Mouse (Mus musculus) intestine, embryonic 14.5 days (tissue): ENCODE measurements around the gene Pdlim7. TPM values are rescaled to one million over a fixed set of nuclear protein-coding genes. Genes with fewer than 3 reads are reported as not detected.

Source experiments
- ATAC-seq: fragments of 200-750 bp; cut with Nextera tagmentation; replicated peaks from 2 replicates; pipeline ENCODE4 v1.8.0; 2017; ENCODE audit warnings: low read depth, moderate number of reproducible peaks, moderate TSS enrichment, moderate library complexity; ENCODE audit not compliant: low FRiP score, low TSS enrichment
- DNase-seq: peaks from one replicate; pipeline ENCODE4 v3.0.0-alpha.2; 2018; ENCODE audit warnings: low spot score
- H3K27ac ChIP-seq: fragments of 300-500 bp; sonication (generic); 2 replicates; pipeline ENCODE4 v1.5.1; 2014; ENCODE audit warnings: low read depth, mild to moderate bottlenecking, control low read depth
- H3K27me3 ChIP-seq: fragments of 300-500 bp; sonication (generic); replicated peaks from 2 replicates; pipeline ENCODE4 v1.6.1; 2014; ENCODE audit warnings: low read length, control low read depth; ENCODE audit not compliant: control insufficient read depth, insufficient read depth
- H3K36me3 ChIP-seq: fragments of 300-500 bp; sonication (generic); 2 replicates; pipeline ENCODE4 v1.6.1; 2014; ENCODE audit warnings: low read length, control low read depth; ENCODE audit not compliant: control insufficient read depth, insufficient read depth
- H3K4me1 ChIP-seq: fragments of 300-500 bp; sonication (generic); replicated peaks from 2 replicates; pipeline ENCODE4 v1.6.1; 2014; ENCODE audit warnings: low read length, control low read depth, mixed read lengths; ENCODE audit not compliant: control insufficient read depth, insufficient read depth
- H3K4me2 ChIP-seq: fragments of 300-500 bp; sonication (generic); 2 replicates; pipeline ENCODE4 v1.6.1; 2014; ENCODE audit warnings: low read length
- H3K4me3 ChIP-seq: fragments of 300-500 bp; sonication (generic); 2 replicates; pipeline ENCODE4 v1.5.1; 2014; ENCODE audit warnings: low read depth, low read length, control low read depth, mixed read lengths
- H3K9ac ChIP-seq: fragments of 300-500 bp; sonication (generic); 2 replicates; pipeline ENCODE4 v1.6.1; 2014; ENCODE audit warnings: mild to moderate bottlenecking, low read length
- H3K9me3 ChIP-seq: fragments of 300-500 bp; sonication (generic); 2 replicates; pipeline ENCODE4 v1.6.1; 2016; ENCODE audit warnings: low read length, control low read depth; ENCODE audit not compliant: control insufficient read depth
- WGBS: fragments of 180-500 bp; shearing (Covaris S2); extraction: QIAGEN DNeasy Blood & Tissue Kit; methylation state at CpG from one replicate; pipeline ENCODE4 v1.1.7; 2014; 5-methylcytosine and 5-hydroxymethylcytosine counted together
- polyA plus RNA-seq: library from polyadenylated mRNA; unstranded; fragments of >200 nt; fragmentation: Nextera tagmentation; extraction: Ambion mirVana; gene quantifications from 2 replicates; pipeline ENCODE4 v1.2.1, GENCODE M21; 2014

Pdlim7 gene
- polyA plus RNA-seq, 1 experiment from 2014 or later: 253 TPM

- peaks cover 44% of the 10 kb centered on the region for H3K4me1 ChIP-seq
- H3K4me3 ChIP-seq: peak overlapping the region; percentile 93
- H3K9me3 ChIP-seq: no peaks in the 10 kb centered on the region
- 32% methylated on average over 14 of the region's 14 CpGs for WGBS
- ATAC-seq (0 out of 2 replicates have a peak, but pooled peaks have one; percentile 7), DNase-seq (no peak)
- H3K4me2 ChIP-seq: peak overlapping the region; percentile 93
- H3K36me3 ChIP-seq: peaks cover 20% of the 10 kb centered on the region
- H3K27ac ChIP-seq: peak overlapping the region; percentile 93; the same call in 1 of the 2 replicates
- H3K9ac ChIP-seq: peak overlapping the region; percentile 98
- H3K27me3 ChIP-seq: no peaks in the 10 kb centered on the region
Observed at GRCm38 (mm10) chr13:55486029-55486794, 27.3 kb downstream of the Pdlim7 start.

- Histone ChIP-seq H3K27me3 (no peaks in the 10 kb centered on the region), H3K4me1 (peaks cover 44% of the 10 kb centered on the region), H3K36me3 (peaks cover 36% of the 10 kb centered on the region), H3K27ac (no peak overlapping the region), H3K4me2 (peak overlapping the region; percentile 3), H3K4me3 (no peak overlapping the region), H3K9ac (no peak overlapping the region), H3K9me3 (no peaks in the 10 kb centered on the region)
- WGBS: 42% methylated on average over 7 of the region's 7 CpGs
- no peak for ATAC-seq
- DNase-seq: no peak
Observed at GRCm38 (mm10) chr13:55484520-55485088, 28.9 kb downstream of the Pdlim7 start.

- 49% methylated on average over 15 of the region's 15 CpGs for WGBS
- DNase-seq (no peak), ATAC-seq (no peak)
- H3K4me1 ChIP-seq: peaks cover 44% of the 10 kb centered on the region
- peak overlapping the region; percentile 55 for H3K27ac ChIP-seq
- peaks cover 43% of the 10 kb centered on the region for H3K36me3 ChIP-seq
- no peak overlapping the region for H3K4me3 ChIP-seq
- H3K27me3 ChIP-seq: no peaks in the 10 kb centered on the region
- H3K9me3 ChIP-seq: no peaks in the 10 kb centered on the region
- H3K9ac ChIP-seq: no peak overlapping the region; the same call in 1 of the 2 replicates
- peak overlapping the region; percentile 30 for H3K4me2 ChIP-seq
Observed at GRCm38 (mm10) chr13:55483593-55483992, 29.9 kb downstream of the Pdlim7 start.

- Histone ChIP-seq H3K4me3 (no peak overlapping the region), H3K4me1 (peaks cover 44% of the 10 kb centered on the region), H3K27me3 (no peaks in the 10 kb centered on the region), H3K4me2 (peak overlapping the region; percentile 30), H3K27ac (peak overlapping the region; percentile 55; the same call in 1 of the 2 replicates), H3K9me3 (no peaks in the 10 kb centered on the region), H3K9ac (no peak overlapping the region; the same call in 1 of the 2 replicates), H3K36me3 (peaks cover 43% of the 10 kb centered on the region)
- WGBS: 25% methylated on average over 9 of the region's 9 CpGs
- DNase-seq: no peak
- ATAC-seq: no peak
Observed at GRCm38 (mm10) chr13:55483071-55483470, 30.4 kb downstream of the Pdlim7 start.

- Histone ChIP-seq H3K27me3 (no peaks in the 10 kb centered on the region), H3K9ac (no peak overlapping the region), H3K36me3 (peaks cover 47% of the 10 kb centered on the region), H3K27ac (peak overlapping the region; percentile 55; the same call in 1 of the 2 replicates), H3K4me3 (no peak overlapping the region), H3K9me3 (no peaks in the 10 kb centered on the region), H3K4me1 (peaks cover 44% of the 10 kb centered on the region), H3K4me2 (peak overlapping the region; percentile 30; the same call in 1 of the 2 replicates)
- DNase-seq: no peak
- WGBS: 65% methylated on average over 7 of the region's 7 CpGs
- no peak for ATAC-seq
Observed at GRCm38 (mm10) chr13:55482542-55482941, 30.9 kb downstream of the Pdlim7 start.

GRCm38 (mm10) chr13:55479929-55480328 lies 33.5 kb downstream of the Pdlim7 start:
- H3K9ac ChIP-seq: no peak overlapping the region
- H3K4me2 ChIP-seq: no peak overlapping the region
- peaks cover 24% of the 10 kb centered on the region for H3K4me1 ChIP-seq
- H3K36me3 ChIP-seq: peaks cover 72% of the 10 kb centered on the region
- ATAC-seq: no peak
- DNase-seq: no peak
- H3K4me3 ChIP-seq: no peak overlapping the region
- no peak overlapping the region for H3K27ac ChIP-seq
- no peaks in the 10 kb centered on the region for H3K27me3 ChIP-seq
- H3K9me3 ChIP-seq: no peaks in the 10 kb centered on the region

GRCm38 (mm10) chr13:55479008-55479407 lies 34.5 kb downstream of the Pdlim7 start:
- Histone ChIP-seq H3K4me2 (no peak overlapping the region), H3K9me3 (no peaks in the 10 kb centered on the region), H3K27me3 (no peaks in the 10 kb centered on the region), H3K9ac (no peak overlapping the region), H3K4me3 (no peak overlapping the region), H3K36me3 (peaks cover 77% of the 10 kb centered on the region), H3K27ac (no peak overlapping the region), H3K4me1 (peaks cover 15% of the 10 kb centered on the region)
- WGBS: 82% methylated on average over 7 of the region's 7 CpGs
- no peak for DNase-seq
- no peak for ATAC-seq

GRCm38 (mm10) chr13:55478036-55478435 lies 35.4 kb downstream of the Pdlim7 start:
- Histone ChIP-seq H3K27ac (no peak overlapping the region), H3K9me3 (no peaks in the 10 kb centered on the region), H3K9ac (no peak overlapping the region), H3K27me3 (no peaks in the 10 kb centered on the region), H3K4me3 (no peak overlapping the region), H3K36me3 (peaks cover 77% of the 10 kb centered on the region), H3K4me1 (peaks cover 11% of the 10 kb centered on the region), H3K4me2 (no peak overlapping the region)
- WGBS: 48% methylated on average over 5 of the region's 5 CpGs
- ATAC-seq (no peak), DNase-seq (peak; percentile 73)
